Mouse (Mus musculus) limb, embryonic 10.5 days (tissue): Measurements from ENCODE around the gene Foxp1. TPM values are rescaled to one million over a fixed set of nuclear protein-coding genes. Genes with fewer than 3 reads are reported as not detected.

ENCODE experiments used
- DNase-seq: peaks from one replicate; pipeline ENCODE4 v3.0.0-alpha.2; 2017; ENCODE audit warnings: low spot score
- H3K27ac ChIP-seq: fragments of 300-500 bp; sonication (generic); 2 replicates; pipeline ENCODE4 v1.5.1; 2016; ENCODE audit warnings: mild to moderate bottlenecking
- H3K27me3 ChIP-seq: fragments of 300-500 bp; sonication (generic); 2 replicates; pipeline ENCODE4 v1.6.1; 2016; ENCODE audit warnings: low read depth, mild to moderate bottlenecking; ENCODE audit not compliant: poor library complexity, severe bottlenecking
- H3K36me3 ChIP-seq: fragments of 300-500 bp; sonication (generic); 2 replicates; pipeline ENCODE4 v1.6.1; 2016; ENCODE audit warnings: mild to moderate bottlenecking, moderate library complexity
- H3K4me1 ChIP-seq: fragments of 300-500 bp; sonication (generic); 2 replicates; pipeline ENCODE4 v1.6.1; 2016
- H3K4me3 ChIP-seq: fragments of 300-500 bp; sonication (generic); 2 replicates; pipeline ENCODE4 v1.5.1; 2016; ENCODE audit warnings: mild to moderate bottlenecking, moderate library complexity
- H3K9me3 ChIP-seq: fragments of 300-500 bp; sonication (generic); replicated peaks from 2 replicates; pipeline ENCODE4 v1.6.1; 2016; ENCODE audit warnings: mild to moderate bottlenecking
- WGBS: fragments of 180-500 bp; shearing (Covaris S2); methylation state at CpG from one replicate; pipeline ENCODE4 v1.1.7; 2016; 5-methylcytosine and 5-hydroxymethylcytosine counted together
- polyA plus RNA-seq: library from polyadenylated mRNA; unstranded; fragments of >200 nt; fragmentation: Nextera tagmentation; extraction: Ambion mirVana; gene quantifications from 2 replicates; pipeline ENCODE4 v1.2.1, GENCODE M21; 2016

The Foxp1 gene
- polyA plus RNA-seq, 1 experiment from 2014 or later, result 47.3 TPM

GRCm38 (mm10) chr6:99282866-99283657, 239.5 kb downstream of the Foxp1 start:
- H3K27ac ChIP-seq, result no peak overlapping the region
- no peaks in the 10 kb centered on the region for H3K4me1 ChIP-seq
- no peaks in the 10 kb centered on the region for H3K36me3 ChIP-seq
- no peak overlapping the region for H3K4me3 ChIP-seq
- H3K9me3 ChIP-seq, result no peaks in the 10 kb centered on the region
- 92% methylated on average over 15 of the region's 15 CpGs for WGBS
- DNase-seq, result no peak
- no peaks in the 10 kb centered on the region for H3K27me3 ChIP-seq

GRCm38 (mm10) chr6:99281433-99281832, 241.1 kb downstream of the Foxp1 start:
- H3K36me3 ChIP-seq, result no peaks in the 10 kb centered on the region
- 96% methylated on average over 9 of the region's 9 CpGs for WGBS
- H3K27me3 ChIP-seq, result no peaks in the 10 kb centered on the region
- peaks cover 3% of the 10 kb centered on the region for H3K4me1 ChIP-seq
- DNase-seq, result no peak
- H3K4me3 ChIP-seq, result no peak overlapping the region
- no peaks in the 10 kb centered on the region for H3K9me3 ChIP-seq
- no peak overlapping the region for H3K27ac ChIP-seq

- no peaks in the 10 kb centered on the region for H3K27me3 ChIP-seq
- WGBS, result 85% methylated on average over 5 of the region's 5 CpGs
- no peak for DNase-seq
- H3K9me3 ChIP-seq, result no peaks in the 10 kb centered on the region
- no peak overlapping the region for H3K4me3 ChIP-seq
- no peaks in the 10 kb centered on the region for H3K36me3 ChIP-seq
- H3K27ac ChIP-seq, result no peak overlapping the region
- H3K4me1 ChIP-seq, result peaks cover 11% of the 10 kb centered on the region
Measured at GRCm38 (mm10) chr6:99280619-99281018, 241.9 kb downstream of the Foxp1 start.

- Histone ChIP-seq H3K9me3 (no peaks in the 10 kb centered on the region), H3K36me3 (no peaks in the 10 kb centered on the region), H3K4me3 (no peak overlapping the region), H3K27ac (no peak overlapping the region), H3K4me1 (peaks cover 39% of the 10 kb centered on the region), H3K27me3 (no peaks in the 10 kb centered on the region)
- DNase-seq, result no peak
- WGBS, result 90% methylated on average over 1 of the region's 1 CpGs
Measured at GRCm38 (mm10) chr6:99277251-99277650, 245.3 kb downstream of the Foxp1 start.

GRCm38 (mm10) chr6:99276297-99276653, 246.2 kb downstream of the Foxp1 start:
- Histone ChIP-seq H3K4me1 (peaks cover 48% of the 10 kb centered on the region), H3K36me3 (no peaks in the 10 kb centered on the region), H3K27me3 (no peaks in the 10 kb centered on the region), H3K4me3 (no peak overlapping the region), H3K9me3 (no peaks in the 10 kb centered on the region), H3K27ac (no peak overlapping the region)
- WGBS, result 31% methylated on average over 7 of the region's 7 CpGs
- DNase-seq, result no peak

GRCm38 (mm10) chr6:99275381-99276296, 246.9 kb downstream of the Foxp1 start:
- Histone ChIP-seq H3K4me3 (no peak overlapping the region), H3K4me1 (peaks cover 53% of the 10 kb centered on the region), H3K27ac (no peak overlapping the region), H3K9me3 (no peaks in the 10 kb centered on the region), H3K36me3 (no peaks in the 10 kb centered on the region), H3K27me3 (no peaks in the 10 kb centered on the region)
- 59% methylated on average over 21 of the region's 21 CpGs for WGBS
- no peak for DNase-seq

- 90% methylated on average over 5 of the region's 5 CpGs for WGBS
- Histone ChIP-seq H3K9me3 (no peaks in the 10 kb centered on the region), H3K4me1 (peaks cover 57% of the 10 kb centered on the region), H3K4me3 (no peak overlapping the region), H3K27me3 (no peaks in the 10 kb centered on the region), H3K27ac (no peak overlapping the region), H3K36me3 (no peaks in the 10 kb centered on the region)
- DNase-seq, result no peak
Measured at GRCm38 (mm10) chr6:99274667-99275066, 247.9 kb downstream of the Foxp1 start.

GRCm38 (mm10) chr6:99274222-99274621, 248.3 kb downstream of the Foxp1 start:
- no peaks in the 10 kb centered on the region for H3K36me3 ChIP-seq
- H3K4me3 ChIP-seq, result no peak overlapping the region
- H3K9me3 ChIP-seq, result no peaks in the 10 kb centered on the region
- 79% methylated on average over 6 of the region's 6 CpGs for WGBS
- peak overlapping the region; percentile 37; the same call in 1 of the 2 replicates for H3K27ac ChIP-seq
- H3K27me3 ChIP-seq, result no peaks in the 10 kb centered on the region
- no peak for DNase-seq
- peaks cover 58% of the 10 kb centered on the region for H3K4me1 ChIP-seq

GRCm38 (mm10) chr6:99273177-99273576, 249.3 kb downstream of the Foxp1 start:
- H3K4me3 ChIP-seq, result no peak overlapping the region
- no peaks in the 10 kb centered on the region for H3K9me3 ChIP-seq
- H3K27ac ChIP-seq, result no peak overlapping the region
- no peak for DNase-seq
- no peaks in the 10 kb centered on the region for H3K27me3 ChIP-seq
- H3K36me3 ChIP-seq, result no peaks in the 10 kb centered on the region
- H3K4me1 ChIP-seq, result peaks cover 68% of the 10 kb centered on the region
- 53% methylated on average over 5 of the region's 5 CpGs for WGBS

- no peak overlapping the region for H3K27ac ChIP-seq
- no peak overlapping the region for H3K4me3 ChIP-seq
- no peaks in the 10 kb centered on the region for H3K27me3 ChIP-seq
- H3K9me3 ChIP-seq, result no peaks in the 10 kb centered on the region
- H3K4me1 ChIP-seq, result peaks cover 70% of the 10 kb centered on the region
- WGBS, result 90% methylated on average over 3 of the region's 3 CpGs
- DNase-seq, result no peak
- H3K36me3 ChIP-seq, result no peaks in the 10 kb centered on the region
Measured at GRCm38 (mm10) chr6:99272174-99272573, 250.3 kb downstream of the Foxp1 start.

GRCm38 (mm10) chr6:99271741-99272140, 250.8 kb downstream of the Foxp1 start:
- Histone ChIP-seq H3K36me3 (no peaks in the 10 kb centered on the region), H3K27ac (no peak overlapping the region), H3K9me3 (no peaks in the 10 kb centered on the region), H3K4me3 (no peak overlapping the region), H3K4me1 (peaks cover 70% of the 10 kb centered on the region), H3K27me3 (peaks cover 3% of the 10 kb centered on the region)
- 78% methylated on average over 7 of the region's 7 CpGs for WGBS
- no peak for DNase-seq

- WGBS, result 70% methylated on average over 6 of the region's 6 CpGs
- H3K9me3 ChIP-seq, result no peaks in the 10 kb centered on the region
- DNase-seq, result no peak
- H3K27me3 ChIP-seq, result peaks cover 22% of the 10 kb centered on the region
- no peak overlapping the region for H3K4me3 ChIP-seq
- H3K4me1 ChIP-seq, result peaks cover 73% of the 10 kb centered on the region
- H3K27ac ChIP-seq, result no peak overlapping the region
- no peaks in the 10 kb centered on the region for H3K36me3 ChIP-seq
Measured at GRCm38 (mm10) chr6:99269921-99270320, 252.6 kb downstream of the Foxp1 start.
